Mouse (Mus musculus) G1E (cell line): ENCODE measurements around the gene Papss1. TPM values are rescaled to one million over a fixed set of nuclear protein-coding genes. Genes with fewer than 3 reads are reported as not detected.

Experiments used
- ATAC-seq: 2 replicates; pipeline ENCODE4 v1.8.0; 2016; ENCODE audit warnings: mild to moderate bottlenecking; ENCODE audit not compliant: insufficient number of reproducible peaks, poor library complexity, low FRiP score, severe bottlenecking; ENCODE audit errors: extremely low read depth
- DNase-seq: peaks from one replicate; pipeline ENCODE4 v3.0.0; 2012; ENCODE audit warnings: low spot score
- H3K27me3 ChIP-seq: 2 replicates; pipeline ENCODE4 v1.6.1; 2012; ENCODE audit warnings: mild to moderate bottlenecking, low read length, inconsistent platforms; ENCODE audit not compliant: insufficient read depth
- H3K36me3 ChIP-seq: replicated peaks from 2 replicates; pipeline ENCODE3; 2012; ENCODE audit warnings: mild to moderate bottlenecking, inconsistent platforms
- H3K4me1 ChIP-seq: 2 replicates; pipeline ENCODE4 v1.6.1; 2012; ENCODE audit warnings: low read depth, low read length, inconsistent platforms, mixed read lengths; ENCODE audit not compliant: insufficient read depth
- H3K4me3 ChIP-seq: 2 replicates; pipeline ENCODE4 v1.5.1; 2012; ENCODE audit warnings: low read depth, mild to moderate bottlenecking, inconsistent platforms, low read length, moderate library complexity, mixed read lengths
- H3K9me3 ChIP-seq: replicated peaks from 2 replicates; pipeline ENCODE4 v1.6.1; 2012; ENCODE audit warnings: inconsistent platforms
- CTCF ChIP-seq: IDR thresholded peaks from 2 replicates; pipeline ENCODE4 v1.5.1; 2012; ENCODE audit warnings: low read depth, low read length, inconsistent platforms, mixed read lengths
- GATA1 ChIP-seq: IDR thresholded peaks from 2 replicates; pipeline ENCODE4 v1.6.1; 2012; ENCODE audit warnings: borderline replicate concordance, low read length, inconsistent platforms, mixed read lengths
- GATA2 ChIP-seq: IDR thresholded peaks from 2 replicates; pipeline ENCODE4 v1.6.1; 2012; ENCODE audit warnings: low read depth, low read length, inconsistent platforms, borderline replicate concordance
- POLR2AphosphoS5 ChIP-seq: IDR thresholded peaks from 2 replicates; pipeline ENCODE4 v1.6.1; 2012; ENCODE audit warnings: low read depth, low read length, inconsistent platforms; ENCODE audit not compliant: insufficient replicate concordance
- TAL1 ChIP-seq: conservative IDR thresholded peaks from 2 replicates; pipeline ENCODE4 v1.6.1; 2012; ENCODE audit warnings: low read depth, low read length, inconsistent platforms, mixed read lengths
- polyA plus RNA-seq: library from polyadenylated mRNA; stranded (reverse); fragments of >175 nt; gene quantifications from 2 replicates; pipeline ENCODE4 v1.2.3, GENCODE M21; 2012
- total RNA-seq, 2 experiments: library from RNA; stranded (forward) in 1 of 2; stranded (reverse) in 1 of 2; fragments of 200-1000 nt in 1 of 2; fragments of >200 nt in 1 of 2; fragmentation: Nextera tagmentation in 1 of 2; gene quantifications; 2 replicates each; pipeline ENCODE4 v1.2.3; 2014 to 2017

Papss1 gene
- total and polyA plus RNA-seq, 3 experiments = 28.2 to 47.7 (median 33.4) TPM

DNA sequence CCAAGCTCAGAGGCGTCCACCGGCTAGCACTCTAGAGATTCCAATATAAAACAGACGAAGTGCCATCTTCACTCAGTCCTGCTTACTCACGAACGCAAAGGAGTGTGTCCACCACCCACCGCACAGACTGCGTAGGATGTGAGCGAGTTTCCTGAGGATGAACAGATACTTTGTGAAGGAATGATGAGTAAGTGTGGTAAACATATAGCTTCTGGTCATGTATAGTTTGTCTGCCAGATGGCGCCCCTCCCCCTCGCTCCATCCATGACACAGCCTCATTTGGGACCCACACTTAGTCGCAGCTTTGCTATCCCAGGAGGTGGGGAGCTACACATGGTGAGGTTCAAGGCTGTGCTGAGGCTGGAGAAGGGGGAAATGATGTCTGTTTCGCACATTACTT is 121.5 kb downstream of the Papss1 start:
- no peak for TF ChIP-seq GATA1

DNA sequence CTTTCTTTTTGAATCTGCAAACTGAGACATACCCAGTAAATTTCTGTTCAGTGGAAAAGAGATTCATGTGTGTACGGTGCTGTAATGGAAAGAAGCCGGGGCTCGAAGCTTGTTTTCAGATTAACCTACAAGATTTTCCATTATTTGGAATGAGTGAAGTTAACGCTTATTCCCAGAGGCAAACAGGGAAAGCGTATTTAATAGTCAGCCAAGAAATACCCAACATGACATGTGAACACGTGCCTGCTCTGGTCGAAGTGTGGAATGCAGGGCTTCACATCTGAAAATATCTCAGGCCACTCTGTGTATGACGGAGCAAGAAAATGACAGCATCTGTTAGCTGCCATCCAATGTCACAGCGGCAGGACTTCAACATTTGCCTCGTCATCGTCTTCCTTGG is 125.4 kb downstream of the Papss1 start:
- Histone ChIP-seq H3K27me3 (no peaks in the 10 kb centered on the region), H3K36me3 (no peaks in the 10 kb centered on the region), H3K4me1 (no peaks in the 10 kb centered on the region), H3K4me3 (no peak overlapping the region), H3K9me3 (peaks cover 6% of the 10 kb centered on the region; the same call in 1 of the 2 replicates)
- no peak for DNase-seq
- ATAC-seq = no peak
- no peak for TF ChIP-seq TAL1
- TF ChIP-seq CTCF = no peak
- no peak for TF ChIP-seq GATA1
- no peak for TF ChIP-seq GATA2
- TF ChIP-seq POLR2AphosphoS5 = no peak

More for the DNA sequence above, 121.5 kb downstream of the Papss1 start:
- H3K4me1 ChIP-seq = no peaks in the 10 kb centered on the region
- DNase-seq (no peak), ATAC-seq (no peak)
- H3K4me3 ChIP-seq = no peak overlapping the region
- no peaks in the 10 kb centered on the region for H3K27me3 ChIP-seq
- H3K36me3 ChIP-seq = no peaks in the 10 kb centered on the region
- peaks cover 6% of the 10 kb centered on the region; the same call in 1 of the 2 replicates for H3K9me3 ChIP-seq

DNA sequence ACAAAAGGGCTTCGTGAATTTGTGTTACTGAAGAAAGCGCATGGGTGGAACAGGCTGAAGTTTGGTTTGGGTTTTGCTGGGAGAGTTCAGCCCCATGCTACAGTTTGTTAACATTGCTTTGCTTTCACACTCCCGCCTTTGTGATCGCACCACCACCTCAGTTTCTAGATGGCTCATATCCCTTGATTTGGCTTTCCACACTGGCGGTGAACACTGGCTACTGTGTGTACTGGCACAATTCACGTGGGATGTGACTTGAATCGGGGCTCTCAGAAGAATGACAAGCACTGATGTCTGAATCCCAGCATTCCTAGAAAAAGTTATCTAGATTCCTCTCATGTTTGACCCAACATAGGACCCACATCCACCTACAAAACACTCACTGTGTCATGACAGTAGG is 126.0 kb downstream of the Papss1 start:
- Histone ChIP-seq H3K27me3 (no peaks in the 10 kb centered on the region), H3K9me3 (peaks cover 6% of the 10 kb centered on the region; the same call in 1 of the 2 replicates), H3K4me1 (no peaks in the 10 kb centered on the region), H3K36me3 (no peaks in the 10 kb centered on the region), H3K4me3 (no peak overlapping the region)
- ATAC-seq (no peak), DNase-seq (no peak)
- TF ChIP-seq POLR2AphosphoS5 = no peak

DNA sequence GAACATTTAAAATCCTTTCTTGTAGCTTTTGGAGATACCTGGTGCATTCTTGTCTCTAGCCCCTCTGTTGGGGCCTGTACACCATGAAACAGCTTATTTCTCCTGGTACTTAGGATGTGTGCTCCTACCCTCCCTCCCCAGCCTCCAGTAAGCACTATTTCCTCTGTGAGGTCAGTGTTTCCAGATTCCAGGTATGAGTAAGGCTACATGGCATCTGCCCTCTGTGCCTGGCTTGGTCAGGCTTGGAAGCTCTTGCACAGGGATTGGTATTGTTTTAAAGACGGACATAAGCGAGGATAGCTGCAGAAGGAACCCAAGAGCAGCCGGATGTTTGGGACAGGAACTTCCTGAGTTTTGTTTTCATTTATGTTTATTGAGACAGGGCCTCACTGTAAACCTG is 126.6 kb downstream of the Papss1 start:
- Histone ChIP-seq H3K36me3 (no peaks in the 10 kb centered on the region), H3K4me1 (no peaks in the 10 kb centered on the region), H3K27me3 (no peaks in the 10 kb centered on the region), H3K9me3 (peaks cover 3% of the 10 kb centered on the region; the same call in 1 of the 2 replicates), H3K4me3 (no peak overlapping the region)
- TF ChIP-seq TAL1 = no peak
- no peak for TF ChIP-seq GATA2
- no peak for TF ChIP-seq GATA1
- no peak for TF ChIP-seq POLR2AphosphoS5
- no peak for TF ChIP-seq CTCF
- ATAC-seq (no peak), DNase-seq (no peak)

Other genes with a start within 250 kb of the Papss1 start
- not detected in 2 replicates for gene Sgms2, start 73.4 kb upstream of the Papss1 start, total RNA-seq (2014; fragmentation: Nextera tagmentation)
- 0.11 and 0.12 TPM in 2 replicates for gene Sgms2, start 73.4 kb upstream of the Papss1 start, total RNA-seq (2017)
- not detected in 2 replicates for gene Sgms2, start 73.4 kb upstream of the Papss1 start, polyA plus RNA-seq